Comparison of ENCODE assay signal across 18 mouse cellular contexts in the genomic region with DNA sequence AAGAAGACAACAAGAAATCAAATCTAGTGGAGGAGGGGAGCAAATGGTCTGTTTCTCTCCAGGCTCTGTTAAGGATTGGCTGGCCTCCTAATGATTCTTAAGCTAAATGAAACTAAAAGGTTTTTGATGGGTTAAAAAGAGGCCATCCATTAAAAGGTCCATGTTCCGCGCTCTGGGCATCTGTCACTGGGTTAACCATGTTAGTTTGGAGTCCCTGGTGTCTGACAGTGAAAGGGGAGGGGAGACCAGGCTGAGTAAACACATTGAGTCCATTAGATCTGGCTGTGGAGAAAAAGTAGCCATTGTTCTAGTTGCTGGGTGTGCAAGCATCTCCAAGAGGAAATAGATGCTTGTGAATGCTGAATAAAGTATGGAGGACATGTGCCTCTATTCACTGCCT.
DNase-seq lines count a peak whose midpoint lies in the region; ATAC-seq and TF ChIP-seq lines count a peak whose summit lies in the region.
"Had no signal": no experiment of that assay in that cellular context is flagged by ENCODE, and none has a peak within 500 bp of the region (broad histone marks: within the 10 kb centered on the region; RNA-seq: fewer than 3 reads in every experiment).

No protein-coding gene starts in this region.

- no peak for DNase-seq in forebrain, postnatal 0 days
- no peak for DNase-seq in liver, embryonic 11.5 days (ENCODE audit: low spot score)
- no peak for DNase-seq in liver, postnatal 0 days
- DNase-seq in MN1 (ENCODE audit: low spot score) = peak; percentile 74
- DNase-seq in urinary bladder, postnatal 25 days (ENCODE audit: low spot score) = no peak
- no peak for DNase-seq in frontal cortex, postnatal 36 days (ENCODE audit: low spot score in 2 of 2)
- DNase-seq: B cell, adult 2 months; cerebellum, adult 8-10 months; kidney, postnatal 4 days; lung, embryonic 14.5 days; lung, postnatal 36 days; right cerebral cortex, adult 18-20 months; thymus, postnatal 14 days had no signal

- H3K27ac ChIP-seq in forebrain, postnatal 0 days (ENCODE audit: low read depth, low read length) = 0 out of 2 replicates have a peak overlapping the region, but pooled peaks have one; percentile 15
- H3K27ac ChIP-seq in forebrain, embryonic 16.5 days (ENCODE audit: low read length) = no peak overlapping the region
- peak overlapping the region; percentile 54 for H3K27ac ChIP-seq in liver, embryonic 11.5 days (ENCODE audit: low read depth, low read length)
- H3K27ac ChIP-seq in liver, postnatal 0 days (ENCODE audit: low read depth) = no peak overlapping the region
- H3K27ac ChIP-seq in hindbrain, embryonic 13.5 days = peak overlapping the region; percentile 60; the same call in 1 of the 2 replicates
- H3K27ac ChIP-seq: forebrain, embryonic 13.5 days; kidney, embryonic 15.5 days had no signal

- H3K9me3 ChIP-seq in forebrain, postnatal 0 days (ENCODE audit: low read length) = no peaks in the 10 kb centered on the region
- no peaks in the 10 kb centered on the region for H3K9me3 ChIP-seq in forebrain, embryonic 16.5 days (ENCODE audit: control insufficient read depth, low read length)
- H3K9me3 ChIP-seq in liver, embryonic 11.5 days (ENCODE audit: control insufficient read depth, low read length) = no peaks in the 10 kb centered on the region
- no peaks in the 10 kb centered on the region for H3K9me3 ChIP-seq in liver, postnatal 0 days (ENCODE audit: low read length)
- H3K9me3 ChIP-seq in hindbrain, embryonic 13.5 days = no peaks in the 10 kb centered on the region
- H3K9me3 ChIP-seq: forebrain, embryonic 13.5 days; heart, embryonic 10.5 days; kidney, embryonic 15.5 days had no signal

- WGBS in forebrain, postnatal 0 days = 69% methylated on average over 2 of the region's 2 CpGs
- WGBS in forebrain, embryonic 16.5 days = 72% methylated on average over 2 of the region's 2 CpGs
- 86% methylated on average over 2 of the region's 2 CpGs for WGBS in liver, embryonic 11.5 days
- 95% methylated on average over 2 of the region's 2 CpGs for WGBS in liver, postnatal 0 days (ENCODE audit: insufficient replicate concordance)
- WGBS in hindbrain, embryonic 13.5 days = 42% methylated on average over 2 of the region's 2 CpGs

- H3K4me2 ChIP-seq in forebrain, postnatal 0 days (ENCODE audit: low read depth) = no peak overlapping the region
- no peak overlapping the region for H3K4me2 ChIP-seq in forebrain, embryonic 16.5 days (ENCODE audit: low read length)
- H3K4me2 ChIP-seq in liver, embryonic 11.5 days = no peak overlapping the region
- no peak overlapping the region for H3K4me2 ChIP-seq in liver, postnatal 0 days (ENCODE audit: low read depth, low read length)
- no peak overlapping the region for H3K4me2 ChIP-seq in hindbrain, embryonic 13.5 days
- H3K4me2 ChIP-seq: forebrain, embryonic 13.5 days; kidney, embryonic 15.5 days; lung, embryonic 14.5 days had no signal

- H3K4me3 ChIP-seq in forebrain, postnatal 0 days (ENCODE audit: low read depth, low read length) = no peak overlapping the region
- H3K4me3 ChIP-seq in forebrain, embryonic 16.5 days (replicated peaks; ENCODE audit: low read length) = no peak overlapping the region
- H3K4me3 ChIP-seq in liver, embryonic 11.5 days (ENCODE audit: low read depth, low read length) = no peak overlapping the region
- no peak overlapping the region for H3K4me3 ChIP-seq in liver, postnatal 0 days (ENCODE audit: low read depth, low read length)
- no peak overlapping the region for H3K4me3 ChIP-seq in hindbrain, embryonic 13.5 days
- H3K4me3 ChIP-seq: forebrain, embryonic 13.5 days; heart, embryonic 10.5 days; kidney, embryonic 15.5 days had no signal

- no peak for ATAC-seq in forebrain, postnatal 0 days
- ATAC-seq in forebrain, embryonic 16.5 days = no peak
- ATAC-seq in liver, embryonic 11.5 days (replicated peaks; ENCODE audit: low FRiP score) = no peak
- no peak for ATAC-seq in liver, postnatal 0 days
- peak; percentile 50 for ATAC-seq in hindbrain, embryonic 13.5 days (ENCODE audit: low FRiP score)
- ATAC-seq: forebrain, embryonic 13.5 days had no signal

- H3K4me1 ChIP-seq in forebrain, postnatal 0 days (ENCODE audit: insufficient read depth) = peaks cover 13% of the 10 kb centered on the region; the same call in 1 of the 2 replicates
- peaks cover 18% of the 10 kb centered on the region for H3K4me1 ChIP-seq in forebrain, embryonic 16.5 days (replicated peaks; ENCODE audit: control insufficient read depth, insufficient read depth, low read length)
- H3K4me1 ChIP-seq in liver, embryonic 11.5 days (replicated peaks; ENCODE audit: control insufficient read depth, insufficient read depth, low read length) = peaks cover 42% of the 10 kb centered on the region
- peaks cover 30% of the 10 kb centered on the region for H3K4me1 ChIP-seq in liver, postnatal 0 days (ENCODE audit: insufficient read depth)
- H3K4me1 ChIP-seq in hindbrain, embryonic 13.5 days (replicated peaks) = peaks cover 32% of the 10 kb centered on the region

- peaks cover 8% of the 10 kb centered on the region; the same call in 1 of the 2 replicates for H3K36me3 ChIP-seq in forebrain, postnatal 0 days (ENCODE audit: insufficient read depth)
- peaks cover 8% of the 10 kb centered on the region; the same call in 1 of the 2 replicates for H3K36me3 ChIP-seq in forebrain, embryonic 16.5 days (ENCODE audit: control insufficient read depth, insufficient read depth)
- H3K36me3 ChIP-seq in liver, embryonic 11.5 days (ENCODE audit: control insufficient read depth, insufficient read depth, low read length) = no peaks in the 10 kb centered on the region
- H3K36me3 ChIP-seq in liver, postnatal 0 days (replicated peaks; ENCODE audit: insufficient read depth, low read length) = no peaks in the 10 kb centered on the region
- peaks cover 35% of the 10 kb centered on the region for H3K36me3 ChIP-seq in hindbrain, embryonic 13.5 days

- H3K9ac ChIP-seq in forebrain, postnatal 0 days = no peak overlapping the region
- H3K9ac ChIP-seq in forebrain, embryonic 16.5 days (replicated peaks; ENCODE audit: low read depth, low read length) = no peak overlapping the region
- H3K9ac ChIP-seq in liver, embryonic 11.5 days (ENCODE audit: low read depth, low read length) = no peak overlapping the region
- H3K9ac ChIP-seq in liver, postnatal 0 days (replicated peaks) = no peak overlapping the region
- no peak overlapping the region for H3K9ac ChIP-seq in hindbrain, embryonic 13.5 days
- H3K9ac ChIP-seq: forebrain, embryonic 13.5 days; kidney, embryonic 15.5 days; lung, embryonic 14.5 days had no signal

- no peaks in the 10 kb centered on the region for H3K27me3 ChIP-seq in forebrain, postnatal 0 days (ENCODE audit: insufficient read depth, low read length)
- no peaks in the 10 kb centered on the region for H3K27me3 ChIP-seq in forebrain, embryonic 16.5 days (replicated peaks; ENCODE audit: control insufficient read depth, insufficient read depth, low read length)
- H3K27me3 ChIP-seq in liver, embryonic 11.5 days (replicated peaks; ENCODE audit: control insufficient read depth, insufficient read depth, low read length) = no peaks in the 10 kb centered on the region
- no peaks in the 10 kb centered on the region for H3K27me3 ChIP-seq in liver, postnatal 0 days (ENCODE audit: insufficient read depth, low read length)
- H3K27me3 ChIP-seq in hindbrain, embryonic 13.5 days = no peaks in the 10 kb centered on the region
- H3K27me3 ChIP-seq: forebrain, embryonic 13.5 days; kidney, embryonic 15.5 days had no signal

- TF ChIP-seq CTCF in forebrain, postnatal 0 days (IDR thresholded peaks at IDR 0.05; ENCODE audit: low read depth) = no peak
- TF ChIP-seq CTCF in liver, postnatal 0 days (IDR thresholded peaks at IDR 0.05; ENCODE audit: low read depth) = no peak

- no peak for TF ChIP-seq EP300 in liver, postnatal 0 days (IDR thresholded peaks at IDR 0.05; ENCODE audit: low read depth)

Comparison
In these comparisons a context has a peak if more than half of its experiments do, and no peak if none do; other contexts are left out.
1. H3K27ac ChIP-seq: peak in forebrain, postnatal 0 days (single experiment), liver, embryonic 11.5 days (single experiment) and hindbrain, embryonic 13.5 days (single experiment); none in forebrain, embryonic 16.5 days (single experiment) and liver, postnatal 0 days (single experiment).